Mouse (Mus musculus) cerebellum, adult 2 months (tissue): ENCODE data around the gene Ltbp2. TPM values are rescaled to one million over a fixed set of nuclear protein-coding genes. Genes with fewer than 3 reads are reported as not detected.
A peak's percentile ranks its signal among the peaks of the same experiment; 100 is the strongest.

ENCODE experiments used
- DNase-seq, 2 experiments: peaks; one replicate each; pipeline ENCODE4 v3.0.0; 2021
- H3K27ac ChIP-seq: fragments of 200-500 bp; 2 replicates; pipeline ENCODE4 v1.5.1; 2012; ENCODE audit warnings: low read length, control low read depth, inconsistent platforms; ENCODE audit not compliant: insufficient read depth
- H3K27me3 ChIP-seq: fragments of 200-500 bp; 2 replicates; pipeline ENCODE4 v1.6.1; 2012; ENCODE audit warnings: inconsistent platforms, mild to moderate bottlenecking, low read length, moderate library complexity; ENCODE audit not compliant: control insufficient read depth, insufficient read depth
- H3K4me1 ChIP-seq: fragments of 200-500 bp; 2 replicates; pipeline ENCODE4 v1.6.1; 2011; ENCODE audit warnings: low read length; ENCODE audit not compliant: control insufficient read depth, insufficient read depth
- H3K4me3 ChIP-seq: fragments of 200-500 bp; replicated peaks from 2 replicates; pipeline ENCODE3; 2011; ENCODE audit warnings: mild to moderate bottlenecking, low read depth, low read length, control low read depth; ENCODE audit not compliant: insufficient read depth
- CTCF ChIP-seq: fragments of 200-500 bp; IDR thresholded peaks from 2 replicates; pipeline ENCODE4 v1.5.1; 2011; ENCODE audit warnings: low read depth, mild to moderate bottlenecking, control low read depth, low read length, moderate library complexity, borderline replicate concordance; ENCODE audit not compliant: insufficient read depth
- POLR2A ChIP-seq: fragments of 200-500 bp; IDR thresholded peaks from 2 replicates; pipeline ENCODE4 v1.6.1; 2011; ENCODE audit warnings: low read length, control low read depth, borderline replicate concordance; ENCODE audit not compliant: insufficient read depth
- WGBS: fragments of 180-500 bp; shearing (Covaris S2); methylation state at CpG from one replicate; pipeline ENCODE4 v1.1.7; 2018; 5-methylcytosine and 5-hydroxymethylcytosine counted together
- polyA plus RNA-seq: library from polyadenylated mRNA; depleted of rRNA; stranded (reverse); fragments of >200 nt; gene quantifications from 2 replicates; pipeline ENCODE4 v1.2.3, GENCODE M21; 2012; rRNA removed

Gene Ltbp2
- 18.2 and 25.0 TPM in 2 replicates for polyA plus RNA-seq

DNA sequence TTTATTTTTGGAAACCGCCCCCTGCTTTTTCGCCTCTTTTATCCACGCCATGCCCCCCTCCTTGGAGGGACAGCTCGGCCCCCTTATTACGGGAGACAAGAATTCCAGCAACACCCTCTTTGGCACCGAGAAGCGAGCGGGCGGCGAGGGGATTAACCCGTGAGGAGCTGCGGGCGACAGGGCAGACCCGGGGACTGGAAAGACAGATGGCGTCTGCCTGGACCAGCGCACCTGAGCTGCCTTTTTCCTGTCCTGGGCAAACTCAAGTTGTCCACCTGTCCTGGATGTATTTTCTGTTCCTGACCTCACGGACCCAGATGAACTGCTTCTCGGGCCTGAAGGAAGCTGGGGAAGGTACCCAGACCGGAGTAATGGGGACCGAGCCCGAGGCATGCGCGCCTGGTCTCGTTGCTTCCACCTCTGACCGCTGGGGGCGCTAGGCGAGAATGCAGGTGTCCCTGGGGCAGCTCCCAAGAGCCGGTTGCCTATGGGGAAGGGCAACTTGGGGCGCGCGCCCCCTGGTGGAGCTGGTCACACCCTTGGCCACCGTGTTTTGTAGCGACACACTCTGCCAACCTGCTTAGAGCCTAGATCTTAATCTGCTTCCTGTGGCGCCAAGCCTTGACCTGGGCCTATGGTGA lies at the start of gene Ltbp2:
Ltbp2 (minus strand) TSS at position 52 of the 641 bp plus-strand sequence.
- peak; percentile 83 to 90 for DNase-seq
- TF ChIP-seq POLR2A (no peak), CTCF (peak; percentile 95)
- H3K4me1 ChIP-seq, result peaks cover 16% of the 10 kb centered on the region
- WGBS, result 3% methylated on average over 34 of the region's 34 CpGs
- peak within 1 kb of the TSS; percentile 22 for H3K27ac ChIP-seq
- H3K27me3 ChIP-seq, result no peaks in the 10 kb centered on the region
- peak within 1 kb of the TSS; percentile 69 for H3K4me3 ChIP-seq

DNA sequence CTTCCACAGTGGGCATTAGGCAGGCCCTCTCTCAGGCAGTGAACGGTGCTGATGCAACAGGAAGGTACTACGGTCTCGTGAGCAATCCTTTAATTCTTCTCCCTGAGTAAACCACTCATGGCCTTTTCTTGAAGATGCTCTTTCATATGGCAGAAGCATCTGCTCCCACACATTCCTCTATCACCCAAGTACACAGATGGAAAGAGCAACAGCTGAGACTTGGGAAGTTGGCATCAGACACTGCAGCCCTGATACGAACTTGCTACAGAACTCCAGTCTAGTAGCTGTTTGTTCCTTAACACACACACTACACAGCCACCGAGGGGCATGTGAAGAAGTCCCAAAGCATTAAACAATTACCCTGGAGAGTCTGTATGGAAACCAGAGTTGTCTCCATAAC lies 48.0 kb upstream of the Ltbp2 start:
- H3K4me1 ChIP-seq, result no peaks in the 10 kb centered on the region
- H3K27ac ChIP-seq, result no peak overlapping the region
- no peak for DNase-seq
- no peak overlapping the region for H3K4me3 ChIP-seq
- TF ChIP-seq POLR2A (no peak), CTCF (no peak)
- WGBS, result 68% methylated on average over 5 of the region's 5 CpGs
- H3K27me3 ChIP-seq, result no peaks in the 10 kb centered on the region

DNA sequence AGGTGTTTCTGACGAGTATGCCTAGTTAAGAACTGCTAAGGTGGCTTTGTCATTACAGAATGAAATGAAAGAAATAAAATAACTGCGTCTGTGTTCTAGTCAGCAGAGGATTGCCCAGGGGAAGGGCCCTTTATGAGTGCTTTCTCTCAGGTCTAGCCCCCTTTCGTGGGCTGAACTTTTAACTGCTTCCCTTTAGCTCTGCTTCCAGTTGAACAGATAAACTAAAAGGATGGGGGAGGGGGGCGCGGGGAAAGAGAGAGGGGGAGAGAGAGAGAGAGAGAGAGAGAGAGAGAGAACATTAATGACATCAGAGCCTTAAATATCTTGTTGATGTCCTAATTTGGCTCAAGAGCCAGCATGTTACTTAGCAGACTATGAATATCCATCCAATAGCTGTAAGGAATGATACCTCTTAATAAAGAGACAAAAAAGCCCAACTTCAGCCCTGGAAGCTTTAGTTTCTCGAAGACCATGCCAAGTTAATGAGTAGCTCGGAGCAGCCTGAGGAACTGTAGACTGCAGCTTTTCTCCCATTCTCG lies 45.6 kb upstream of the Ltbp2 start:
- no peak for DNase-seq
- no peak for TF ChIP-seq POLR2A
- TF ChIP-seq CTCF, result no peak
- Histone ChIP-seq H3K4me1 (peaks cover 13% of the 10 kb centered on the region), H3K4me3 (no peak overlapping the region), H3K27me3 (no peaks in the 10 kb centered on the region), H3K27ac (no peak overlapping the region)
- WGBS, result 84% methylated on average over 8 of the region's 8 CpGs

DNA sequence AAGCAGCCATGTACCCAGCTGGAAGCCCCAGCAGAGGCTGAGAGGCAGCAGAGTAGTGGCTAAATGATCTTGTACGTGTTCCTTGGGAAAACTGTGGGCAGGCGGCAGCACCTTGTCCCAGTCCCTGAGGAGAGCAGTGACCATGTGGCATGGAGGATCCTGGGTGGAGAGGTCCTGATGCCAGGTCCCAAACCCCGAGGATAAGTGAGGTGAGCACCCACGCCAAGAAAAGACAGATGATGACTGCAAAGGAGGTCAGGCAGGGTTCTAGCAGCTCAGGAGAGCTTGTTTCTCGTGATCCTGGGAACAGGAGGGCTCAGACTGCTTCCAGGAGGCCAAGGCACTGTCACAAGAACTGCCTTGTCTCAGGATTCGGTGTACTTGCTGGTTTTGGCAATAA lies 42.5 kb upstream of the Ltbp2 start:
- peak; percentile 40 to 47 for DNase-seq
- Histone ChIP-seq H3K4me3 (no peak overlapping the region), H3K4me1 (peaks cover 16% of the 10 kb centered on the region), H3K27ac (peak overlapping the region; percentile 12), H3K27me3 (no peaks in the 10 kb centered on the region)
- no peak for TF ChIP-seq POLR2A
- TF ChIP-seq CTCF, result no peak
- WGBS, result 14% methylated on average over 6 of the region's 6 CpGs

DNA sequence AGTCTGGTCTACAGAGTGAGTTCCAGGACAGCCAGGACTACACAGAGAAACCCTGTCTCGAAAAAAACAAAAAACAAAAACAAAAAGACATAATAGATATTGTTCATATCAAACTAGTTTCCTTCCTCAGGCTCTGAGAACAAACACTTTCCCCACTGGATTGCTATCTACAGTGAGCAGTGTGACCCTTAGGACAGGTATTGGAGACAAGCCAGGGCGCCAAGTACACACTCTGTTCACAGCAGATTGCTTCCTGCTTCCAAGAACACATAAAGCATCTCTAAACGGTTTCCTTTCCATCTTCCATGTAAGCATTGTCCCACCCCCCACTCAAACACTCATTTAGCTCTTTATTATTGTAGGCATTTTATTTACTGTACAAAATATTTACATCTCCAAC lies 41.5 kb upstream of the Ltbp2 start:
- TF ChIP-seq CTCF, result no peak
- no peak for TF ChIP-seq POLR2A

DNA sequence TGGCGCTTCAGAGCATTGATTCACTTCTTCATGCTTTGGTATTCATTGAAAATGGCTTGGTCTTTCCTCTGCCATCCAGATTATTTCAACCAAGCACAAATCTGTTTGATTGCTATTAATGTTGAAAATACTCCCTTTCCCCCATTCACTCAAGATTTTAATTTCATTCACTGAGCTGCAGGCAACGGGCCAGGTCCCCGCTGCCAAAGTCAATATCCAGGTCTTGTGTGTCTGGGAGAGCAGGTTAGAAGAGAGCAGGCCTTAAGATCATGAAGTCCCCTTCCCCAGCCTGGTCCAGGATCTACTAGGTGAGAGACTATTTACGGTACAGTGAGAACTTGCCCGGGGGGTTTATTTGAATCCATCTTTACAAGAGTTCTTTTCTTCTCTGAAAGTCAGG lies 38.6 kb upstream of the Ltbp2 start:
- Histone ChIP-seq H3K27ac (no peak overlapping the region), H3K27me3 (no peaks in the 10 kb centered on the region), H3K4me1 (peaks cover 32% of the 10 kb centered on the region), H3K4me3 (no peak overlapping the region)
- 90% methylated on average over 5 of the region's 5 CpGs for WGBS
- no peak for DNase-seq
- TF ChIP-seq POLR2A, result no peak
- TF ChIP-seq CTCF, result no peak

More for the DNA sequence above, 41.5 kb upstream of the Ltbp2 start:
- WGBS, result 63% methylated on average over 3 of the region's 3 CpGs
- DNase-seq, result no peak
- Histone ChIP-seq H3K4me1 (peaks cover 22% of the 10 kb centered on the region), H3K27ac (no peak overlapping the region), H3K4me3 (no peak overlapping the region), H3K27me3 (no peaks in the 10 kb centered on the region)

DNA sequence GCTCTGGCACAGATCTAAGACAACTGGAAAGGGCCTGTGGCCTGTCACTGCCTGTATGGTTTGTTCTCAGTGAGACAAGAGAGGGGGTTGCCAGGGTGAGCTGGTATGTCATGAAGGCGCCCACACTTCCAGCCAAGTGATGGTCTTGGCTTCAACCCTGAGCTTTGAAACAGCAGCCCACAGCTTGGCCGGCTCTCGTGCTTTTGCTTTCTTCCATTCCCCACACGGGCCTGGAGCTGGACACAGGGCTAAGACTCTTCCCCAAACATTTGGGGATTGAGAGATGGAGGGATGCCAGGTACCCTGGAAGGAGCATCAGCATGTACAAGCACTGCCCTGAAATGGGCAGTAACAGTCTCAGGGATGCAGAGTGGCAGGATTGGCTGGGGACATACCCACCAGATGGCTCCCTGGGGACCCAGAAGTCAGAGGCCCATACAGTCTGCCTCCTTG lies 36.3 kb upstream of the Ltbp2 start:
- Histone ChIP-seq H3K4me1 (peaks cover 34% of the 10 kb centered on the region), H3K27ac (no peak overlapping the region), H3K4me3 (no peak overlapping the region), H3K27me3 (no peaks in the 10 kb centered on the region)
- peak; percentile 27 to 50 for DNase-seq
- TF ChIP-seq CTCF (no peak), POLR2A (no peak)
- 50% methylated on average over 4 of the region's 4 CpGs for WGBS

DNA sequence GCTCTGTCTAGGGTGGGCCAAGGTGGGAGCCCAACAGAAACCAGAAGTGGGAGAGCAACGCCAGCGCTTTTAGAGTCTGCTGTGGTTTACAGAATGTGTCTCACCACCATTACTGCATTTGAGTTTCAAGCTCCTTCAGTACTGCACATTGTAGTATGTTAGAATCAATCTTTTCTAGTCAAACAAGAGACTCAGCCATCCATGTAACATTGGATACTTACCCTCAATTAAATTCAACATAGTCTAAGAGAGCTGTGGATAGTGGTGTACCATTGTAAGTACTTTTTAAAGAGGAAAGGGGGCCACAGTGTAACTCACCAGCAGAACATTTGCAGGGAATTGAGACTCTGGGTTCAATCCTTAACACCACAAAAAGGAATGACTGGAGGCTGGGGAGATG lies 35.3 kb upstream of the Ltbp2 start:
- Histone ChIP-seq H3K27ac (no peak overlapping the region), H3K4me3 (no peak overlapping the region), H3K4me1 (peaks cover 44% of the 10 kb centered on the region), H3K27me3 (no peaks in the 10 kb centered on the region)
- TF ChIP-seq POLR2A (no peak), CTCF (no peak)
- 97% methylated on average over 2 of the region's 2 CpGs for WGBS
- no peak for DNase-seq
